Mouse (Mus musculus) gastrocnemius, postnatal 4 days (tissue): ENCODE measurements at regions not wholly inside any gene's neighbourhood (a gene's known extent, or its start where the extent isn't known, plus 50 kb on each side); places are given as distances from the start of the nearest gene placed in this dataset.

ENCODE experiments used
- DNase-seq, 2 experiments: peaks; one replicate each; pipeline ENCODE4 v3.0.0; 2021 to 2022; ENCODE audit warnings: low spot score in 2 of 2, mixed read lengths in 2 of 2

- no peak for DNase-seq
These were observed 657.0 kb downstream of the Mecom start for GRCm38 (mm10) chr3:29890764-29891163.

DNA sequence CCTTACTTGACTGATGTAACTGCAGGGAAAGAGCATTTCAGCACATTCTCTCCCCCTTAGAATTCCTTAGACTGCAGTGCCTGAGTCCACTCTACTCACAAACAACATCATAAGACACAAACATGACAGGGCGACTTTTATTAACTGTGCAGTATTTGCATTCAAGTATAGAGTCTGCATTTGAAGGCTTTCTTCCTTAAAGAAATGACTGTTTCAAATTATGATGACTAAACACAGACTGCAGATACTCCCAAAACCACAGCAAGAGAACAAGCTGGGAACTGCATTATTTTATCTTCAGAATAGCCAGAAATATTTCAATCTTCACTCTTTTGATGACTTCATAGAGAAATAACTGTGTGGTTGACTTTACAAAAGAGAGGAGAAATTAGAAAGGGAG is 657.5 kb downstream of the Mecom start:
- no peak for DNase-seq

DNA sequence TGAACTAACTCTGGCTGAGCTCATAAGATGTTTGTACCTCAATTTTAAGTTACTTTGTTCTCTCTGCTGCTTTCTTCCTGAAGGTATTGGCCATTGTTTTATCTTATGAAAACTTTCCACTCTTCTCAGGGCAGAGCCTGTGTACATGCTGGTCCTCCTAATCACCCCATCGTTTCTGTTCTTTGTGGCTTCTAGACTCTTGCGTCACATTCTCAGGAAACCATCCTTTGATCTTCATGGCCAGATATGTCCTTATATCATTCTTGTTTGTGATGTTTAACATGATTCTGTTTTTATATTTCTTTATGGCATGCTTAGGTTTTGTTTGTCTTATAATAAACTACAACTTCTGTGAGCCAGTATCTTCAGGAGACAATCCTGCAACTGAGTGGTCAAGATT is 658.2 kb downstream of the Mecom start:
- no peak for DNase-seq

- DNase-seq, result no peak
These were observed 667.8 kb downstream of the Mecom start for GRCm38 (mm10) chr3:29879966-29880365.

GRCm38 (mm10) chr3:29875768-29876167 is 672.0 kb downstream of the Mecom start:
- DNase-seq, result no peak

- DNase-seq, result no peak
These were observed 685.4 kb downstream of the Mecom start for GRCm38 (mm10) chr3:29862437-29862836.

- DNase-seq, result no peak
These were observed 695.3 kb downstream of the Mecom start for GRCm38 (mm10) chr3:29852465-29852864.

DNA sequence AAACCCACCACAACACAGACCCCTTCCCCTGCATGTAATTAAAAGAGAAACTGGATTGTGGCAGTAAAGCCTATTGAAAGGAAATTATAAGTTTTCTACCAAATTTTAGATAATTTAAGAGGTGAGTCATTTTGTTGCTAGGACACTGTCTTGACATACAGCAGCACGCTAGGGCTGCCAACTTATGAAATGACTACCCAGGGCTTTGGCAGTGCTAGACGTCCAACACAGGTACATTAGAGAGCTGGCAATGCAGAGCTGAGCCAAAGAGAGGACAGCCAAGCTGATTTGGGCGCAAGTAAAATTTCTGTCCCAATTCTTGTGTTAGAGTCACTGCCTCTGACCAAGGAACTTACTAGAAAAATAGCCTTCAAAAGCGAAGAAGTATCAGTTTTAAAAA is 712.4 kb downstream of the Mecom start:
- DNase-seq, result no peak

- DNase-seq, result no peak
These were observed 712.9 kb downstream of the Mecom start for GRCm38 (mm10) chr3:29834884-29835283.

DNA sequence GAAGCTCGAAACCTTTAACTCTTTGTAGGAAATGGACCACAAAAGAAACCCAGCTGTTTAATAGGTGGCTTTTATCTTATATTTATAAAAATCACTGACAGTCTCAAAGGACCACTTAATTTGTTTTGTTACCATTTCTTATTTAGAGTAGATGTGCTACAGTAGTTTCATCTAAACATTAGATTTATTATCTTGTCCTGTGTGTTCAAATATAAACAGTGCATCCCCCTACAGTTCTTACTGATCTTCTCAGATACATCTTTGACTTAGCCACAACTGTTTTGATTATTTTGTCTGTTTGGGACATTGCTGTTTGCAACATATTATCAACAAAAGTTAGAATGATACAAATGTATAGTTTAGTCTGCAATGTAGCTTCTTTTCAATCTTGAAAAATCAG is 716.5 kb downstream of the Mecom start:
- DNase-seq, result no peak

- DNase-seq, result no peak
These were observed 725.0 kb downstream of the Mecom start for GRCm38 (mm10) chr3:29822622-29823370.

GRCm38 (mm10) chr3:29816964-29817363 is 730.8 kb downstream of the Mecom start:
- no peak for DNase-seq

DNA sequence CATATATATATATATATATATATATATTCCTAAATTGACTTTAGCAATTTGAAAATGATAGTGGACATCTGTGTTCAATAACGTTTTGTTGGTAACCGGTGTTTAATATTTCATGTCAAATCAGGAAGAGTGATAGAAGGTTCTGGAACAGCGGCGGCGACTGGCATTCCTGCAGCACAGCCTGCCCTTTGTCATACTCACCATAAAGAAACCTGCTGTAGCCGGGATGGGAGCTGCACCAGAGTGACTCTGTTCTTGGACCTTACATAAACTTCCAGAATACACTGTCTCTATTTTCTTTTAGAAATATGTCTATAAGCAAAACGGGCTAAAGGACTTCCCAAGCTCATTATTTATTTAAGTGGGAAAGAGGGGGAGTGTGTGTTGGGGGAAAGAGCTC is 731.5 kb downstream of the Egfem1 start:
- no peak for DNase-seq

DNA sequence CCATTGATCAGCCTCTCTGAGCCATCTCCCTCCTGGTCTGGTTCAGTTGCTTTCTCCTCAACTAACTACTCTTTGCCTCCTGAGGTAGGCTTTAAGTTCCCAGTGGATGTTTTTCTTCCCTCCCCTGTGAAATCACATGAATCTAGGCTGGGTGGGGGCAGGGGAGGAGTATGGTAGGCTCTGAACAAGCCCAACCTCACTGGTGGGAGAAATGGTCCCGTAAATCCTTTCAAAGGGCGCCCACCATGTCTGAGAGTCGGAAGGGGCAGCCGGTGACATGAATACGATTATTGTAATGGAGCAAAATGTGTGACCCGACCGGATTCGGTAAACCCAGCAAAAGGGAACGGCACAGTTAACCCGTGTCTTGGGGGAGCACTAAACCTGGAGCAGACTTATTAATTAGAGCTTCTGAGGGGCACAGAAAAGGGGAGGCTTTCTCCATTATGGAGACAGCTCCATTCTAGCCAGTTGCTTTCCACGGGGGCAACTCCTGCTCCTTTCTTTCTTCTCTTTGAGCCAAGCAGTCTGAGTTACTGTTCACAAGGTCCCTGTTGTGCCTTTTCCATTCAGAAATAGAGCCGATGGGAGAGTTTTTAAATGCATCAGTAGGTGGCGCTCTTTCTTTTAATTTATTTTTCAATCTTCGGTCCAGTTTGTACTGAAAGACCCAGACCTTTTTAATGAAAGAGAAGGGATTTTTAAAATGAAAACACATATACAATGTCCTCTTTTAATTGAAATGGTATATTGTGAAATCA is 730.8 kb downstream of the Egfem1 start:
- no peak for DNase-seq

DNA sequence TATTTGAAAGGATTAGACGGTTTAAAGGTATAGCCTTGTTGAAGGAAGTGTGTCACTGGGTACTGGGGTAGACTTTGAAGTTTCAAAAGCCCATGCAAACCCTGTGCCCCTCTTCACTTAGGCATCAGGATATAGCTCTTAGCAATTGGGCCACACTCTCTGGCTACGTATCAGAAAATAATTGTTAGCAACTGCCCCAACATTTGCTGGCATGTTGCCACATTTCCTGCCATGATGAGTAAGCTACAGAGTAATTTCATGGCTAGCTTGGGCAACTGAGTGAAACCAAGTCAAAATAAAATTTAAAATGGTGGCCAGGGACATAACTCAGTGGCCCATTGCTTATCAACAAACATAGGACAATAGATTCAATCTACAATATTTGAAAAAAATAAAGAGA is 724.2 kb downstream of the Egfem1 start:
- DNase-seq, result no peak

- DNase-seq, result no peak
These were observed 721.6 kb downstream of the Egfem1 start for GRCm38 (mm10) chr3:29803456-29803855.

- DNase-seq, result no peak
These were observed 719.3 kb downstream of the Egfem1 start for GRCm38 (mm10) chr3:29801081-29801480.

DNA sequence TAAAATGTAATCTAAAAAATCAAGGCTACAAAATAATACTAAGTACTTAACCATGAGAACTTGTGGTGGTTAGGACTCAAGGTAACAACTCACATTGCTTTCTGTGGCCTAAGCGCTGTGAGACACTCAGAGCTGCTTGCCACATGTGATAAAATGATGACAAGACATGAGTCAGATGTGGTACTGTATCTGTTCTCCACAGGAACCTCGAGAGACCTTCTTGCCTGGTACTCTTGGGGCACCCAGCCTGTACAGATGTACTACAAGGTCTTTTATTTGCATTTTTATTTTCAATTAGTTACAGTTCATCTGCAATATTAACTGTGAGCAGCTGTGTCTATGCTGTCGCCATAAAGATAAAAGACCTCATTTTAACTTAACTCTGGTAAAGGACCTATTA is 692.5 kb downstream of the Egfem1 start:
- DNase-seq, result no peak

DNA sequence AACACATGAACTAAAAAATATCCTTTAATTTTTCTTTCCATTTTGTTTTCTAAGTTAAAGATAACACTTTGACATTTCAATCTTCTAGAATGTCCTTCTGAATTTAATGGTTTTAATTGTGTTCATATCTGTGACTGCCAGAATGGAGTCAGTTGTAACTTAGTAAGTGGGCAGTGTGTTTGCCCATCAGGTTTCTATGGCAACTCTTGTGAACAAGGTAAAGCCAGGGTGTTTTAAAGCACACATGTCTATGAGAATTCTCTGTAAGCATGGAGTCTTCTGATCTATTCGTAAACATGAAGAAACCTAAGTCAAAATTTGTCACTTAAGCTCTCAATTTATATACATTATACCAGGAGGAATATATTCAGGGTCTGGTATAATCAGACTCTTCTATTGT is 689.4 kb downstream of the Egfem1 start:
- no peak for DNase-seq

- no peak for DNase-seq
These were observed 686.8 kb downstream of the Egfem1 start for GRCm38 (mm10) chr3:29768592-29768991.

GRCm38 (mm10) chr3:29764021-29764420 is 682.2 kb downstream of the Egfem1 start:
- DNase-seq, result no peak

DNA sequence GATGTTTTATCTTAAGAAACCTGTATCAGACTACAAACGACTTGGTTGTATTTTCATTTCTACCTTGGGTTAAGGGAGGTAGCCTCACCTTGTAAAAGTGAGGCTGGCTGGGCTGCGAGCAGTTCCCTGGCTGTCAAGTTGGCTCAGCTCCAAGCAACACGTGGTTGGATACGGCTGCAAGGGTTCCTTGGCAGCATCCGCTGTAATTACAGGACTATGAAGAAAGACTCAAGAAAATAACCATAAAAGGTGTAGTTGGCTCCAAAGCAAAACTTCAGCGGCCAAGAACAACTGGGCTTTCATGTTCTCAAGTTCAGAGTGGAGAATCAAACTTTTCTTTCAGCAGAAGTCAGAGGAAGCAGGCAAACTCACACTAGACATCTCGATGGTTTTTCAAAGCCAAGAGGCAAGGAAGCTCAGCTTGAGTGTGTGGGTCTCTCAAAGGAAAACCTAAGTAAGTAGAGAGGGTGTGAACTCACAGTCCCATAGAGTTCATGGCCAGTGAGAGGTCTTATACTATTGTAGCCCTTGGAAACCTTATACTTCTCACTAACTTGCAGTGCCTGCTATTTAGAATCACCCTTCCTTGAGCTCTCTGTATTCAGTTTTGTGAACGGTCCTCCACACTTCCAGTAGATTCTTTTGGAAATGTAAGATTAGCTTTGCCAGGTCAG is 676.1 kb downstream of the Egfem1 start:
- peak in 1 of 2 experiments; percentile 13 for DNase-seq
